Mouse (Mus musculus) stomach, embryonic 16.5 days (tissue): Measurements from ENCODE around the gene Plxna1. TPM values are rescaled to one million over a fixed set of nuclear protein-coding genes. Genes with fewer than 3 reads are reported as not detected.

Experiments used
- ATAC-seq: fragments of 200-750 bp; cut with Nextera tagmentation; 2 replicates; pipeline ENCODE4 v1.8.0; 2017; ENCODE audit warnings: moderate number of reproducible peaks, moderate TSS enrichment; ENCODE audit not compliant: insufficient read depth, low FRiP score
- H3K27ac ChIP-seq: fragments of 300-500 bp; sonication (generic); 2 replicates; pipeline ENCODE4 v1.5.1; 2014; ENCODE audit warnings: low read length
- H3K27me3 ChIP-seq: fragments of 300-500 bp; sonication (generic); 2 replicates; pipeline ENCODE4 v1.6.1; 2014; ENCODE audit warnings: low read length, control low read depth, mixed read lengths; ENCODE audit not compliant: control insufficient read depth, insufficient read depth
- H3K36me3 ChIP-seq: fragments of 300-500 bp; sonication (generic); 2 replicates; pipeline ENCODE4 v1.6.1; 2014; ENCODE audit warnings: low read length; ENCODE audit not compliant: control insufficient read depth, insufficient read depth
- H3K4me1 ChIP-seq: fragments of 300-500 bp; sonication (generic); 2 replicates; pipeline ENCODE4 v1.6.1; 2014; ENCODE audit warnings: low read length, control low read depth, mixed read lengths; ENCODE audit not compliant: control insufficient read depth, insufficient read depth
- H3K4me2 ChIP-seq: fragments of 300-500 bp; sonication (generic); 2 replicates; pipeline ENCODE4 v1.6.1; 2014; ENCODE audit warnings: low read depth, low read length, mixed read lengths
- H3K4me3 ChIP-seq: fragments of 300-500 bp; sonication (generic); replicated peaks from 2 replicates; pipeline ENCODE4 v1.5.1; 2014; ENCODE audit warnings: mild to moderate bottlenecking, low read length
- H3K9ac ChIP-seq: fragments of 300-500 bp; sonication (generic); 2 replicates; pipeline ENCODE4 v1.6.1; 2014; ENCODE audit warnings: low read length
- H3K9me3 ChIP-seq: fragments of 300-500 bp; sonication (generic); replicated peaks from 2 replicates; pipeline ENCODE4 v1.6.1; 2016; ENCODE audit warnings: low read length, control low read depth; ENCODE audit not compliant: control insufficient read depth
- WGBS: fragments of 180-500 bp; shearing (Covaris S2); extraction: QIAGEN DNeasy Blood & Tissue Kit; methylation state at CpG from one replicate; pipeline ENCODE4 v1.1.7; 2014; 5-methylcytosine and 5-hydroxymethylcytosine counted together
- polyA plus RNA-seq: library from polyadenylated mRNA; unstranded; fragments of >200 nt; fragmentation: Nextera tagmentation; extraction: Ambion mirVana; gene quantifications from 2 replicates; pipeline ENCODE4 v1.2.1, GENCODE M21; 2015

The Plxna1 gene
- polyA plus RNA-seq, 1 experiment from 2014 or later, result 9.3 TPM

DNA sequence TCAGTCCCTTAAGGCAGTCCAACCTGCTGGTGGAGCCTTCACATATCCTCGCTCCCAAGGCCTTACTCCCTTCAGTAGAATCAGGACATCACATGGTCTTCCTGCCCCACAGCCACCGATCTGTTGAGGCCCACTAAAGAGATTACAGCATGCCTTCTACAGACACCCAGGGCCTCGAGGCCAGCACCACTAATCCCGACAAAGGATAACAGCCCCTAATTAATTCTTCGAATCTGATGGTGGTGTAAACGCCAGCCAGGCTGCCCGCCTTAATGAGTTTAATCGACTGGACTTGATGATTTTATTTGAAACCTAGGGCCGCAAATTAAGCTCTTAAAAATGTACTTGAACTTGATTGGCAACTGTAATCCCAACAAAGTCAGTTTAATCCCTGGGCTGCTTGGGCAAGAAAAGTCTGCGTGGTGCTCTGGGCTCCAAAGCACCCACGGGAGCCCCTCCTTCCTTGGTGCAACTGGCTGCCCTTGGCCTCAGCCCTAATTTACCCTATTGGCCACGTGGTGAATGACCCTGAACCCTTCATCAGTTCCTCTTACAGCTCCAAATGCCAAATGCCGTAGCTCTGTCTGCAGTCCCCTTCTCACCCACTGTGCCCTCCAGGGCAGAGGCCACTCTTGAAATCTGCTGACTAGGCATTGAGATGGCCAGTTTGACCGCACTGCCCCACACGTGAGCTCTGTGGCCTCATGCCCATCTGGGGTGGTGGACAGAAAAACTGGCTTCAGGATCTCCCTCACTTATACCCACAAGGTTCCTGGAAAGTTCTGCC lies 65.3 kb downstream of the Plxna1 start:
- Histone ChIP-seq H3K4me2 (no peak overlapping the region), H3K9ac (no peak overlapping the region), H3K27me3 (no peaks in the 10 kb centered on the region), H3K9me3 (no peaks in the 10 kb centered on the region), H3K36me3 (no peaks in the 10 kb centered on the region), H3K27ac (no peak overlapping the region), H3K4me3 (no peak overlapping the region), H3K4me1 (no peaks in the 10 kb centered on the region)
- ATAC-seq, result no peak
- 72% methylated on average over 15 of the region's 15 CpGs for WGBS

DNA sequence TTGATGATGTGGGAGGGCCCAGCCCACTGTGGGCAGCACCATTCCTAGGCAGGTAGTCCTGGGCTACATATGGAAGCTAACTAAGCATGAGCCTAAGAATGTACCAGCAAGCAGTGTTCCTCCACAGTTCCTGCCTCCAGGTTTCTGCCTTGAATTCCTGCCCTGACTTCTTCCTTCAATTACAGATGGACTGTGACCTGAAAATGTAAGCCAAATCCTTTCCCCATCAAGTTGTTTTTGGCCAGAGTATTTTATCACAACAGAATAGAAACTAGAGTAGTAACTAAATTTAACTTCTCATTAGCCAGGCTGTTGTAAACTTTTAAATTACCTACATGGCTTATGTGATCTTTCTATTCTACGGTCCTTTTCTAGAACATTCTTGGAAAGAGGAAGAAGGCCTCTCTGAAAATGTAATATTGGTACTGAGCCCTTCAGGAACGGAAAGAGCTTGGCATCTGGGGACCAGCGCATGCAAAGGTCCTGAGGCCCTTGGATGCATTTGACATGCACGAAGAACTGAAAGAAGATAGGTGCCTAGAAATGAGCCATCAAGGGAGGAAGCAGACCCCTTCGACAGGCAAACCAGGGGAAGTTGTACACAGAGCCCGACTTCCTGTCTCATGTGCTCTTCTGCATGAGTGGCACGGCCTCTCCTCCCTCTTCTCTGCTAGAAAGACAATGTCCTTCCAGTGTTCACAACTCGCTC lies 66.3 kb downstream of the Plxna1 start:
- Histone ChIP-seq H3K9ac (no peak overlapping the region), H3K27ac (no peak overlapping the region), H3K4me2 (no peak overlapping the region), H3K27me3 (no peaks in the 10 kb centered on the region), H3K4me3 (no peak overlapping the region), H3K9me3 (no peaks in the 10 kb centered on the region), H3K4me1 (no peaks in the 10 kb centered on the region), H3K36me3 (no peaks in the 10 kb centered on the region)
- ATAC-seq, result no peak
- WGBS, result 83% methylated on average over 8 of the region's 8 CpGs

DNA sequence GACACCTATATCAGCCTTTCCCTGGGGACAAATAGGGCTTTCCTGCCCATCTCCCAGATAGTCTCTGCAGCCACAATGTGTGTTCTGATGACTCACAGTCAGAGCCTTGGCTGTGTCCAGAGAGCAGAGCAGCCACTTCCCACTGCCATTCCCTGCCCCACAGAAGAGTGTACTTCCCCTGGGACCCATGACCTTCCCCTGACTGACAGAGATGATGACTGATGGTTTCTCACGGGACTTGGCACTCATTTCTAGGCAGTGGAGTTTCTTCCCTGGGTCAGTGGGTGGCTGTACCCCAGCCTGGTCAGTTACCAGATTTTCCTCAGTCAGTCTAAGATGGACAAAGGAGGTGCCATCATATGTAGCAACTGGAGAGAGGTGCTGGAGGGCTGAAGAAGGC lies 67.8 kb downstream of the Plxna1 start:
- no peaks in the 10 kb centered on the region for H3K9me3 ChIP-seq
- no peak for ATAC-seq
- H3K4me1 ChIP-seq, result no peaks in the 10 kb centered on the region
- no peak overlapping the region for H3K27ac ChIP-seq
- no peak overlapping the region for H3K4me3 ChIP-seq
- H3K27me3 ChIP-seq, result no peaks in the 10 kb centered on the region
- H3K4me2 ChIP-seq, result no peak overlapping the region
- H3K36me3 ChIP-seq, result no peaks in the 10 kb centered on the region
- no peak overlapping the region for H3K9ac ChIP-seq
- 21% methylated on average over 1 of the region's 1 CpGs for WGBS

DNA sequence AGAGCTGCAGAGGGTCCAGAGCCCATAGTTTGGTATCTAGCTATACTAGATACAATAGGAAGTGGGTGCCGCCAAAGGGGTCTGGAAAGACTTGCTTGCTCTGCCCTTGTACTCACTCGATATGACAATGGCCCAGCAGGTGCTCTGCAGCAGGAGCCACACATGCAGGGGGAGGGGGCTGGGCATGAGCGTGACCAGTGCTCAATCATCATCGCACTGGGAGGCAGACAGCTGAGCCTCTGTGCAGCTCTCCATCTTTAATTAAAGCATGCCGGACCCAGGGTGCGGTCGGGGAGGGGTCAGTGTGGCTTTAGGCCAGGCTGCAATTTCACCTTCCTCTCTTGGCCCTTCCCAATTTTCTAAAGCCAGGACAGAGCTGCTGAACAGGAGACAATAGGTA lies 70.9 kb downstream of the Plxna1 start:
- no peak for ATAC-seq
- 40% methylated on average over 7 of the region's 7 CpGs for WGBS

DNA sequence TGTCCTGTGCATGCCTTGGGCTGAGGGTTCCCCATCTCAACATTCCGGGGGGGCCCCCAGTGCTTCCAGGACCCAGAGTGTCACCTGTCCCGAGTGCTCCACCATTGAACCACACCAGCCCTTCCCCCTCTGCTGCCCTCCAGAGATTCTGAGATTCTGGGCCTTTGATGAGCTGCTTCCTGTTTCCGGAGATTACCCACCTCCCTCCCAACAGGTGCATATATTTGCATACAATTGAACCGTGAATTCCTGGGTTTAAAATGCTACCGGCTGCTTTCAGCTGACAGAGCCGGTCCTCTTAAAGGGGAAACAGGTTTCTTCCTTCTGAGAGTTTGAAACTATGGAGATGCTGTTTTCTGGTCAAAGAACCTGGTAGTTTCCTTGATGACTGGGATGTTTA lies 74.3 kb downstream of the Plxna1 start:
- Histone ChIP-seq H3K4me3 (no peak overlapping the region), H3K4me1 (no peaks in the 10 kb centered on the region), H3K9me3 (0 out of 2 replicates have a peak, but pooled peaks cover 2% of the 10 kb centered on the region), H3K4me2 (no peak overlapping the region), H3K9ac (no peak overlapping the region), H3K27ac (no peak overlapping the region), H3K36me3 (no peaks in the 10 kb centered on the region), H3K27me3 (no peaks in the 10 kb centered on the region)
- no peak for ATAC-seq
- 25% methylated on average over 6 of the region's 6 CpGs for WGBS

More for the DNA sequence above, 70.9 kb downstream of the Plxna1 start:
- Histone ChIP-seq H3K4me3 (no peak overlapping the region), H3K4me2 (no peak overlapping the region), H3K4me1 (no peaks in the 10 kb centered on the region), H3K9me3 (no peaks in the 10 kb centered on the region), H3K27me3 (no peaks in the 10 kb centered on the region), H3K36me3 (no peaks in the 10 kb centered on the region), H3K27ac (no peak overlapping the region), H3K9ac (no peak overlapping the region)

DNA sequence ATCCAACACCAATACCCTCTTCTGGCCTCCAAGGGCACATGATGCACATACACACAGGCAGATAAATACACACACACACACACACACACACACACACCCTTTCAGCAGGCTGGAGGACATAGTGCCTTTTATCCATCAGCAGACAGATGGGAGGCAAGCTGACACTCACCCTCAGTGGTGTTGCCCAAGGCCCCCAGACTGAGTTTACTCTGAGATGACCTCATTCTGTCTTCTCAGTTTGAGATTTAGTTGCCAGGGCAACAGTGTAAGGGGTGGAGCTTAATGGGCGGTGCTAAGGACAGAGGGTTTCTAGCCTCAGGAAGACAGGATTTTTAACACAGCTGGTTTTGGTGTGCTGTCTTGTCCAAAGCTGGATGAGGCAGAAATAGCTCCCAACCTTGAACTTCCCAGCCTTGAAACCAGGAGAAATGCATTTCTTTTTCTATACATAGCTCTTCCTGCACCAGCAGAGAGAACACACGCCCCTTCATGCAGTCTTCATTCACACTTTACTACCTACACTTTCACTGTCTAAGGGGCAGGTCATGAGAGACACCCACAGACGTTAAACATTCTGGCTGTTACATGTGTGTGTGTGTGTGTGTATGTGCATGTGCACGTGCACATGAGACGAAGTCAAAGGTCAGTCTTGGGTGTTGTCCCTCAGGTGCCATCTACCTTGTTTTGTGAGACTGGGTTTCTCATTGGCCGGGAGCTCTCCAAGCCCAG lies 75.6 kb downstream of the Plxna1 start:
- no peak overlapping the region for H3K4me3 ChIP-seq
- ATAC-seq, result peak; percentile 63; the same call in 1 of the 2 replicates
- peaks cover under 1% of the 10 kb centered on the region; the same call in 1 of the 2 replicates for H3K4me1 ChIP-seq
- no peaks in the 10 kb centered on the region for H3K36me3 ChIP-seq
- no peak overlapping the region for H3K27ac ChIP-seq
- H3K9me3 ChIP-seq, result 0 out of 2 replicates have a peak, but pooled peaks cover 4% of the 10 kb centered on the region
- no peaks in the 10 kb centered on the region for H3K27me3 ChIP-seq
- H3K4me2 ChIP-seq, result no peak overlapping the region
- 43% methylated on average over 6 of the region's 6 CpGs for WGBS
- H3K9ac ChIP-seq, result no peak overlapping the region

DNA sequence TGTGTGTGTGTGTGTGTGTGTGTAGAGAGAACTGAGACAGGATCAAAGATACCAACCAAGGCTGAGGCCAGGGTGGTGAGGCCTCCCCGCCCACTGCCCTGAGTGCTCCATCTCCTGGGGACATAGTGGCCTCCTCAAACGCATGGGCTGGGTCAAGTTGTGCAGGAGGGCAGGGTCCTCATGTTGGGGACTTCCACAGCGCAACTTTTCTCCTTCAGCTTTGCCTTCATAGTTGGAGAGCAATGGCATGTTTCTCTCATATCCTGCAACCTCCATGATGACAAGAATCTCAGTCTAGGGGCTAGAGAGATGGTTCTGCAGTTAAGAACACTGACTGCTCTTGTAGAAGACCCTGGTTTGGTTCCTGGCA lies 76.1 kb downstream of the Plxna1 start:
- Histone ChIP-seq H3K36me3 (no peaks in the 10 kb centered on the region), H3K4me2 (no peak overlapping the region), H3K9ac (no peak overlapping the region), H3K9me3 (0 out of 2 replicates have a peak, but pooled peaks cover 4% of the 10 kb centered on the region), H3K4me3 (no peak overlapping the region), H3K27me3 (no peaks in the 10 kb centered on the region), H3K4me1 (peaks cover 4% of the 10 kb centered on the region; the same call in 1 of the 2 replicates), H3K27ac (no peak overlapping the region)
- WGBS, result 63% methylated on average over 3 of the region's 3 CpGs
- no peak for ATAC-seq

DNA sequence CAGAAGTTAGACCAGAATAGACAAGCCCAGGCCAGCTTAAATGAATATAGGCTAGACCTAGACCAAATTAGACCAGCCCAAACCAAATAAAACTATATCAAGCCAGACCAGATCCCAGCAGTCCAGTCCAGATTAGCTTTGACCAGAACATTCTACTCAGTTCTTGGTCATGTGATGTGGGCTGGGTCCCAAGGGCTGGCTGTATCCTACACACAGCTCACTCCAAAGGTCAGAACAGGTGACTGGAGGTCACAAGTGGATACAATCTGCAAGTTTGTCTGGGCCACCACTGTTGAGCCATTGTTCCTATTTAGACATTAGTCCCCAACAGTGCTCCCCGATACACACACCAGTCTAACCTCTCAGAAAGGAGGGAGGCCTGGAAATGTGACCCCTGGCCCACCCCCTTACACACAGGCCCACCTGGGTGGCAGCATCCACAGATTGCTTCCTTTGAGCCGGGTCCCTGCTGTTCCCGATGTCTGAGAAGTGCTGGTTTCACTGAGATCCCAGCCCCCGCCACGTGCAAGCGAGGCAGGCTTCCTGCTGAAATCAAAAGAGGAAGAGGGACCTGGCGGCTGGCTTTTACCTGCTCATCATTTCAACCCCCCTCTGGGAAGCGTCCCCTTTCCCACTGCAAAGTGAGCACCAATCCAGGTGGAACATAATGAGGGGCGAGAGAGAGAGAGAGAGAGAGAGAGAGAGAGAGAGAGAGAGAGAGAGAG lies 76.7 kb downstream of the Plxna1 start:
- Histone ChIP-seq H3K4me2 (no peak overlapping the region), H3K27me3 (no peaks in the 10 kb centered on the region), H3K4me3 (no peak overlapping the region), H3K9ac (no peak overlapping the region), H3K27ac (no peak overlapping the region), H3K36me3 (no peaks in the 10 kb centered on the region), H3K4me1 (peaks cover 4% of the 10 kb centered on the region; the same call in 1 of the 2 replicates), H3K9me3 (0 out of 2 replicates have a peak, but pooled peaks cover 4% of the 10 kb centered on the region)
- WGBS, result 61% methylated on average over 9 of the region's 9 CpGs
- ATAC-seq, result no peak
